ENCODE assay signal across 19 mouse cellular contexts in the genomic region with DNA sequence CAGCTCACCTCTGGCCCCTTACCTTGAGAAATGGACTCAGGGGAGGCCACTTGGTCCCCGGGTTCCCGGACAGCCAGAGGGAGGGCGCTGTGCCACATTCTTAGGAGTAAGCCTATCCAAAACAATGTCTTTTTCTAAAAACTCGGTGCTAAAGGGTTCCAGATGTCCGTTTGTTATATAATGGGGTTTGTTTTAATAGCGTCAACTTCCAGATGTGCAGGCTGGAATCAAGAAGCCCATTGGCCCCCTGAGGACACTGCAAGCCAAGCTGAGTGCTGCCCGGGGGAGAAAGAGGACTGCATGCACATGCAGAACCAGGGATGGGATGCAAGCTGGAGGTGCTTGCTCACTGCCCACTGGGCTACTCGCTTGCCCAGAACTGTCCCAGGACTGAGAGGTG. TPM values are rescaled to one million over a fixed set of nuclear protein-coding genes. Genes with fewer than 3 reads are reported as not detected.
DNase-seq lines count a peak whose midpoint lies in the region; ATAC-seq lines count a peak whose summit lies in the region.
"Had no signal": no experiment of that assay in that cellular context is flagged by ENCODE, and none has a peak within 500 bp of the region (broad histone marks: within the 10 kb centered on the region; RNA-seq: fewer than 3 reads in every experiment).

No protein-coding gene starts in this region.

- intact Hi-C loops in gastrocnemius, postnatal 14 days (cut with DNase I; ENCODE audit: low total_unique reads), result no loop called here

- H3K36me3 ChIP-seq in heart, embryonic 11.5 days (ENCODE audit: control insufficient read depth, insufficient read depth, low read length), result no peaks in the 10 kb centered on the region
- H3K36me3 ChIP-seq in embryonic facial prominence, embryonic 11.5 days (replicated peaks; ENCODE audit: control insufficient read depth, insufficient read depth, low read depth, low read length), result no peaks in the 10 kb centered on the region

- peak; percentile 49 to 69 for DNase-seq in heart, adult 9 months (ENCODE audit: low spot score in 2 of 2)
- DNase-seq in embryonic facial prominence, embryonic 11.5 days (ENCODE audit: low spot score), result peak; percentile 89
- peak; percentile 72 for DNase-seq in gastrocnemius, postnatal 14 days
- DNase-seq in mesoderm, embryonic 11.5 days (ENCODE audit: low read depth, low spot score), result peak; percentile 45
- no peak for DNase-seq in right cerebral cortex, adult 2 months (ENCODE audit: low spot score in 2 of 2)
- no peak for DNase-seq in kidney, adult 11 months
- DNase-seq: adrenal gland, postnatal 36 days; cerebellum, postnatal 36 days; kidney, adult 8-10 months; lung, postnatal 10 days; right cerebral cortex, postnatal 14 days; thymus, postnatal 25 days had no signal

- 65% methylated on average over 8 of the region's 8 CpGs for WGBS in heart, embryonic 11.5 days (ENCODE audit: insufficient replicate concordance)
- WGBS in embryonic facial prominence, embryonic 11.5 days, result 23% methylated on average over 8 of the region's 8 CpGs

- H3K4me3 ChIP-seq in heart, embryonic 11.5 days (ENCODE audit: low read depth, low read length), result no peak overlapping the region
- no peak overlapping the region for H3K4me3 ChIP-seq in embryonic facial prominence, embryonic 11.5 days (ENCODE audit: low read depth, low read length)

- H3K9me3 ChIP-seq in heart, embryonic 11.5 days (replicated peaks; ENCODE audit: control insufficient read depth, low read length), result no peaks in the 10 kb centered on the region
- H3K9me3 ChIP-seq in embryonic facial prominence, embryonic 11.5 days (replicated peaks; ENCODE audit: control insufficient read depth, low read length), result no peaks in the 10 kb centered on the region

- 0 out of 2 replicates have a peak, but pooled peaks cover 2% of the 10 kb centered on the region for H3K27me3 ChIP-seq in heart, embryonic 11.5 days (ENCODE audit: control insufficient read depth, insufficient read depth, low read length)
- H3K27me3 ChIP-seq in embryonic facial prominence, embryonic 11.5 days (ENCODE audit: control insufficient read depth, insufficient read depth, low read length), result no peaks in the 10 kb centered on the region

- no peak for ATAC-seq in heart, embryonic 11.5 days (replicated peaks; ENCODE audit: insufficient number of reproducible peaks, low FRiP score, low TSS enrichment)
- peak; percentile 61; the same call in 1 of the 2 replicates for ATAC-seq in embryonic facial prominence, embryonic 11.5 days (replicated peaks; ENCODE audit: insufficient number of reproducible peaks, low FRiP score, low TSS enrichment, low read depth)
- no peak for ATAC-seq in megakaryocyte, adult 5-6 weeks (ENCODE audit: poor library complexity, severe bottlenecking)
- ATAC-seq: hindbrain, embryonic 16.5 days had no signal

- H3K4me2 ChIP-seq in heart, embryonic 11.5 days, result no peak overlapping the region
- H3K4me2 ChIP-seq in embryonic facial prominence, embryonic 11.5 days (ENCODE audit: low read depth, low read length), result no peak overlapping the region
- H3K4me2 ChIP-seq: liver, embryonic 11.5 days; midbrain, embryonic 11.5 days had no signal

- H3K4me1 ChIP-seq in heart, embryonic 11.5 days (ENCODE audit: control insufficient read depth, insufficient read depth, low read length), result no peaks in the 10 kb centered on the region
- H3K4me1 ChIP-seq in embryonic facial prominence, embryonic 11.5 days (ENCODE audit: control insufficient read depth, insufficient read depth, low read length), result 0 out of 2 replicates have a peak, but pooled peaks cover 2% of the 10 kb centered on the region

- H3K9ac ChIP-seq in heart, embryonic 11.5 days (ENCODE audit: low read depth, low read length), result no peak overlapping the region
- H3K9ac ChIP-seq in embryonic facial prominence, embryonic 11.5 days (replicated peaks; ENCODE audit: low read length), result no peak overlapping the region

- H3K27ac ChIP-seq in heart, embryonic 11.5 days (ENCODE audit: low read depth, low read length), result no peak overlapping the region
- 0 out of 2 replicates have a peak overlapping the region, but pooled peaks have one; percentile 54 for H3K27ac ChIP-seq in embryonic facial prominence, embryonic 11.5 days (replicated peaks; ENCODE audit: low read depth, low read length)

RNA-seq across cellular contexts. Expression of a gene that starts 20.2 kb away (rescaled TPM):
- polyA plus RNA-seq in heart, embryonic 11.5 days (2014; fragmentation: Nextera tagmentation; extraction: Ambion mirVana), result 0.83 and 1.5 TPM in 2 replicates
- 3.3 and 4.1 TPM in 2 replicates for polyA plus RNA-seq in embryonic facial prominence, embryonic 11.5 days (2014; fragmentation: Nextera tagmentation; extraction: Ambion mirVana)
- 1 to 10 TPM; 2.1 to 3.8 TPM for total RNA-seq in gastrocnemius, postnatal 14 days (2021)
- total RNA-seq in megakaryocyte, adult 5-6 weeks (2015), result not detected in 2 replicates
- total RNA-seq in megakaryocyte, adult 5-6 weeks (2017), result not detected in 2 replicates
- total RNA-seq: adrenal gland, postnatal 36 days; neutrophil, adult 5-6 weeks had no signal
- polyA plus RNA-seq: large intestine, adult 2 months had no signal

RNA-seq across cellular contexts. Expression of a gene that starts 51.9 kb away (rescaled TPM):
- polyA plus RNA-seq in heart, embryonic 11.5 days (2014; fragmentation: Nextera tagmentation; extraction: Ambion mirVana), result 0.83 and 1.1 TPM in 2 replicates
- polyA plus RNA-seq in embryonic facial prominence, embryonic 11.5 days (2014; fragmentation: Nextera tagmentation; extraction: Ambion mirVana), result 0.50 and 0.88 TPM in 2 replicates
- 10 to 100 TPM in 1 of 2 experiments, 1 to 10 TPM in 1; 8.2 to 10.1 TPM for total RNA-seq in gastrocnemius, postnatal 14 days (2021)
- total RNA-seq in megakaryocyte, adult 5-6 weeks (2015), result not detected in 2 replicates
- not detected in 2 replicates for total RNA-seq in megakaryocyte, adult 5-6 weeks (2017)
- total RNA-seq: neutrophil, adult 5-6 weeks had no signal

RNA-seq across cellular contexts. Expression of a gene that starts 59.5 kb away (rescaled TPM):
- 5.1 and 6.2 TPM in 2 replicates for polyA plus RNA-seq in heart, embryonic 11.5 days (2014; fragmentation: Nextera tagmentation; extraction: Ambion mirVana)
- 8.0 and 8.1 TPM in 2 replicates for polyA plus RNA-seq in embryonic facial prominence, embryonic 11.5 days (2014; fragmentation: Nextera tagmentation; extraction: Ambion mirVana)
- total RNA-seq in gastrocnemius, postnatal 14 days (2021), result 10 to 100 TPM; 43.4 to 44.8 TPM
- total RNA-seq in megakaryocyte, adult 5-6 weeks (2015), result 2.9 and 6.2 TPM in 2 replicates
- 2.8 and 3.9 TPM in 2 replicates for total RNA-seq in megakaryocyte, adult 5-6 weeks (2017)

Comparison
In these comparisons a context has a peak if more than half of its experiments do, and no peak if none do; other contexts are left out.
1. DNase-seq: peak in heart, adult 9 months (2 of 2), embryonic facial prominence, embryonic 11.5 days (single experiment), gastrocnemius, postnatal 14 days (single experiment) and mesoderm, embryonic 11.5 days (single experiment); none in right cerebral cortex, adult 2 months (0 of 2) and kidney, adult 11 months (single experiment).
2. RNA of a gene that starts 51.9 kb away (total RNA-seq): 8.2 to 10.1 TPM in gastrocnemius, postnatal 14 days; not detected in megakaryocyte, adult 5-6 weeks; every median in the first group is over 4 times any median in the second.
3. RNA of a gene that starts 59.5 kb away (total RNA-seq): 43.4 to 44.8 TPM in gastrocnemius, postnatal 14 days; 2.8 to 6.2 TPM in megakaryocyte, adult 5-6 weeks; every median in the first group is over 4 times any median in the second.